Comparison of ENCODE assay signal across 8 mouse cellular contexts in genomic region chr13:40859652-40860399, GRCm38 (mm10). TPM values are rescaled to one million over a fixed set of nuclear protein-coding genes. Genes with fewer than 3 reads are reported as not detected.
A peak's percentile ranks its signal among the peaks of the same experiment; 100 is the strongest.
DNase-seq lines count a peak whose midpoint lies in the region; ATAC-seq and TF ChIP-seq lines count a peak whose summit lies in the region.

Gene Gcnt2, plus strand, starts transcription at chr13:40859754.

- peaks cover 23% of the 10 kb centered on the region; the same call in 1 of the 2 replicates for H3K79me2 ChIP-seq in liver, adult 2 months (ENCODE audit: control insufficient read depth, insufficient read depth, low read length)

- no peak for TF ChIP-seq POLR2A in bone marrow macrophage, adult 2 months (IDR thresholded peaks at IDR 0.05; ENCODE audit: borderline replicate concordance, low read depth, low read length)
- TF ChIP-seq POLR2A in liver, adult 2 months (IDR thresholded peaks at IDR 0.05; ENCODE audit: extremely low read depth, insufficient read depth, low read length): no peak

- peak within 1 kb of the TSS; percentile 60 for H3K4me3 ChIP-seq in E14TG2a.4 (replicated peaks; ENCODE audit: low read length)
- peak within 1 kb of the TSS; percentile 65 for H3K4me3 ChIP-seq in bone marrow macrophage, adult 2 months (ENCODE audit: insufficient read depth, low read length)
- peak within 1 kb of the TSS; percentile 38 for H3K4me3 ChIP-seq in heart, embryonic 10.5 days
- peak within 1 kb of the TSS; percentile 48 for H3K4me3 ChIP-seq in kidney, embryonic 16.5 days (ENCODE audit: low read length)
- H3K4me3 ChIP-seq in liver, adult 2 months (ENCODE audit: insufficient read depth, low read depth, low read length): peak within 1 kb of the TSS; percentile 63

- H3K4me2 ChIP-seq in kidney, embryonic 16.5 days (replicated peaks; ENCODE audit: low read depth, low read length): peak within 1 kb of the TSS; percentile 64

- TF ChIP-seq CTCF in E14TG2a.4 (conservative IDR thresholded peaks at IDR 0.05; ENCODE audit: low read length): no peak
- no peak for TF ChIP-seq CTCF in bone marrow macrophage, adult 2 months (IDR thresholded peaks at IDR 0.05; ENCODE audit: low read depth, low read length)
- no peak for TF ChIP-seq CTCF in liver, adult 2 months (IDR thresholded peaks at IDR 0.05; ENCODE audit: low read depth, low read length)

- peak; percentile 72 for ATAC-seq in kidney, embryonic 16.5 days (ENCODE audit: low FRiP score, low TSS enrichment)
- 0 out of 2 replicates have a peak, but pooled peaks have one; percentile 27 for ATAC-seq in monocyte, adult 5-6 weeks (replicated peaks; ENCODE audit: insufficient number of reproducible peaks, low FRiP score, low TSS enrichment, poor library complexity, severe bottlenecking)

- DNase-seq in heart, embryonic 10.5 days (ENCODE audit: low spot score): no peak
- peak; percentile 100 for DNase-seq in liver, adult 2 months (ENCODE audit: extremely low read depth, low read depth, low spot score)
- DNase-seq in c-Kit-positive CD71-positive TER-119-positive erythroid progenitor cells, embryonic 14.5 days (ENCODE audit: low spot score): no peak
- DNase-seq in spleen, postnatal 36 days (ENCODE audit: low spot score in 2 of 2): no peak

- 0 out of 2 replicates have a peak, but pooled peaks cover 2% of the 10 kb centered on the region for H3K27me3 ChIP-seq in E14TG2a.4 (ENCODE audit: insufficient read depth, low read length)
- H3K27me3 ChIP-seq in heart, embryonic 10.5 days (ENCODE audit: insufficient read depth, poor library complexity, severe bottlenecking): no peaks in the 10 kb centered on the region
- H3K27me3 ChIP-seq in kidney, embryonic 16.5 days (ENCODE audit: insufficient read depth, low read length): no peaks in the 10 kb centered on the region
- no peaks in the 10 kb centered on the region for H3K27me3 ChIP-seq in liver, adult 2 months (ENCODE audit: control insufficient read depth, insufficient read depth, low read length)

- H3K27ac ChIP-seq in bone marrow macrophage, adult 2 months (ENCODE audit: insufficient read depth, low read depth, low read length): no peak within 1 kb of the TSS
- peak within 1 kb of the TSS; percentile 47; the same call in 1 of the 2 replicates for H3K27ac ChIP-seq in heart, embryonic 10.5 days
- H3K27ac ChIP-seq in kidney, embryonic 16.5 days (ENCODE audit: low read length): peak within 1 kb of the TSS; percentile 65
- peak within 1 kb of the TSS; percentile 78 for H3K27ac ChIP-seq in liver, adult 2 months (replicated peaks; ENCODE audit: insufficient read depth, low read depth, low read length)

- H3K9me3 ChIP-seq in E14TG2a.4 (ENCODE audit: low read length): no peaks in the 10 kb centered on the region
- no peaks in the 10 kb centered on the region for H3K9me3 ChIP-seq in heart, embryonic 10.5 days
- no peaks in the 10 kb centered on the region for H3K9me3 ChIP-seq in kidney, embryonic 16.5 days (ENCODE audit: low read length)

- H3K4me1 ChIP-seq in E14TG2a.4 (replicated peaks; ENCODE audit: low read depth, low read length): peaks cover 81% of the 10 kb centered on the region
- peaks cover 6% of the 10 kb centered on the region for H3K4me1 ChIP-seq in bone marrow macrophage, adult 2 months (ENCODE audit: control insufficient read depth, insufficient read depth, low read length)
- H3K4me1 ChIP-seq in heart, embryonic 10.5 days: peaks cover 9% of the 10 kb centered on the region; the same call in 1 of the 2 replicates
- H3K4me1 ChIP-seq in kidney, embryonic 16.5 days (ENCODE audit: insufficient read depth, low read length): peaks cover 20% of the 10 kb centered on the region
- peaks cover 32% of the 10 kb centered on the region for H3K4me1 ChIP-seq in liver, adult 2 months (ENCODE audit: control insufficient read depth, insufficient read depth, low read length)

- no peaks in the 10 kb centered on the region for H3K36me3 ChIP-seq in E14TG2a.4 (ENCODE audit: insufficient read depth, low read length)
- no peaks in the 10 kb centered on the region for H3K36me3 ChIP-seq in heart, embryonic 10.5 days
- no peaks in the 10 kb centered on the region for H3K36me3 ChIP-seq in kidney, embryonic 16.5 days (ENCODE audit: insufficient read depth, low read length)
- H3K36me3 ChIP-seq in liver, adult 2 months (ENCODE audit: control insufficient read depth, insufficient read depth, low read length): no peaks in the 10 kb centered on the region

- 40% methylated on average over 22 of the region's 22 CpGs for WGBS in heart, embryonic 10.5 days
- WGBS in kidney, embryonic 16.5 days: 19% methylated on average over 22 of the region's 22 CpGs
- WGBS in liver, adult 2 months: 2% methylated on average over 22 of the region's 22 CpGs

- peak within 1 kb of the TSS; percentile 59 for H3K9ac ChIP-seq in kidney, embryonic 16.5 days (replicated peaks; ENCODE audit: low read length)
- peak within 1 kb of the TSS; percentile 76 for H3K9ac ChIP-seq in liver, adult 2 months (ENCODE audit: low read depth, low read length)

RNA-seq across cellular contexts. Expression of gene Gcnt2, which starts in this region (rescaled TPM):
- polyA plus RNA-seq in bone marrow macrophage, adult 2 months (2012; ENCODE audit: insufficient read depth, insufficient read length, missing spikeins): 0.67 and 0.91 TPM in 2 replicates
- 2.7 and 3.5 TPM in 2 replicates for polyA plus RNA-seq in heart, embryonic 10.5 days (2016; fragmentation: Nextera tagmentation; extraction: Ambion mirVana)
- 5.9 and 8.0 TPM in 2 replicates for polyA plus RNA-seq in kidney, embryonic 16.5 days (2015; fragmentation: Nextera tagmentation; extraction: Ambion mirVana)
- total RNA-seq in liver, adult 2 months (2014; rRNA removed): 14.7 and 18.1 TPM in 2 replicates
- 2.8 and 3.5 TPM in 2 replicates for polyA plus RNA-seq in liver, adult 2 months (2012; rRNA removed)
- 90.3 to 117 TPM (median 97.6 TPM) in 3 replicates for total RNA-seq in monocyte, adult 5-6 weeks (2017)
